Comparison of ENCODE assay signal across 22 mouse cellular contexts in genomic region chr5:134251083-134251482, GRCm38 (mm10). TPM values are rescaled to one million over a fixed set of nuclear protein-coding genes. Genes with fewer than 3 reads are reported as not detected.
DNase-seq lines count a peak whose midpoint lies in the region; ATAC-seq and TF ChIP-seq lines count a peak whose summit lies in the region.
"Had no signal": no experiment of that assay in that cellular context is flagged by ENCODE, and none has a peak within 500 bp of the region (broad histone marks: within the 10 kb centered on the region; RNA-seq: fewer than 3 reads in every experiment).

No protein-coding gene starts in this region.

- WGBS in lung, embryonic 16.5 days = 88% methylated on average over 4 of the region's 4 CpGs
- WGBS in stomach, postnatal 0 days = 93% methylated on average over 4 of the region's 4 CpGs

- no peak overlapping the region for H3K9ac ChIP-seq in lung, embryonic 16.5 days (ENCODE audit: low read length)
- no peak overlapping the region for H3K9ac ChIP-seq in stomach, postnatal 0 days (ENCODE audit: low read length)
- H3K9ac ChIP-seq: embryonic facial prominence, embryonic 13.5 days; embryonic facial prominence, embryonic 15.5 days; forebrain, embryonic 12.5 days had no signal

- no peak overlapping the region for H3K4me3 ChIP-seq in lung, embryonic 16.5 days (ENCODE audit: low read length)
- no peak overlapping the region for H3K4me3 ChIP-seq in stomach, postnatal 0 days (ENCODE audit: low read depth, low read length)
- H3K4me3 ChIP-seq: embryonic facial prominence, embryonic 13.5 days; embryonic facial prominence, embryonic 15.5 days; erythroblast, embryonic 14.5 days; forebrain, embryonic 10.5 days; forebrain, embryonic 12.5 days had no signal

- H3K27ac ChIP-seq in lung, embryonic 16.5 days (ENCODE audit: low read length) = peak overlapping the region; percentile 21; the same call in 1 of the 2 replicates
- H3K27ac ChIP-seq in stomach, postnatal 0 days (replicated peaks) = peak overlapping the region; percentile 58
- H3K27ac ChIP-seq: embryonic facial prominence, embryonic 13.5 days; embryonic facial prominence, embryonic 15.5 days; forebrain, embryonic 10.5 days; forebrain, embryonic 12.5 days had no signal

- no peaks in the 10 kb centered on the region for H3K27me3 ChIP-seq in lung, embryonic 16.5 days (ENCODE audit: control insufficient read depth, insufficient read depth, low read depth, low read length)
- no peaks in the 10 kb centered on the region for H3K27me3 ChIP-seq in stomach, postnatal 0 days (ENCODE audit: control insufficient read depth, insufficient read depth, low read length)
- H3K27me3 ChIP-seq: embryonic facial prominence, embryonic 13.5 days; embryonic facial prominence, embryonic 15.5 days; forebrain, embryonic 12.5 days had no signal

- no peak for TF ChIP-seq CTCF in stomach, postnatal 0 days (IDR thresholded peaks at IDR 0.05; ENCODE audit: low read depth)

- peak; percentile 32 to 52 for DNase-seq in lung, adult 18-20 months
- DNase-seq in lung, postnatal 14 days = no peak
- no peak for DNase-seq in lung, postnatal 25 days (ENCODE audit: low spot score)
- no peak for DNase-seq in stomach, postnatal 0 days (ENCODE audit: low spot score)
- DNase-seq in kidney, postnatal 10 days = no peak
- DNase-seq: adrenal gland, adult 2 months; adrenal gland, postnatal 10 days; adrenal gland, postnatal 25 days; cerebellum, adult 11 months; cerebellum, adult 18-20 months; cerebellum, adult 8-10 months; cerebellum, adult 9-11 months; cerebellum, postnatal 14 days; cerebellum, postnatal 36 days; embryo, embryonic 11 days had no signal

- no peaks in the 10 kb centered on the region for H3K4me1 ChIP-seq in lung, embryonic 16.5 days (replicated peaks; ENCODE audit: control insufficient read depth, insufficient read depth, low read length)
- no peaks in the 10 kb centered on the region for H3K4me1 ChIP-seq in stomach, postnatal 0 days (replicated peaks; ENCODE audit: control insufficient read depth, insufficient read depth)
- H3K4me1 ChIP-seq: embryonic facial prominence, embryonic 13.5 days; embryonic facial prominence, embryonic 15.5 days; forebrain, embryonic 10.5 days; forebrain, embryonic 12.5 days had no signal

- TF ChIP-seq EP300 in stomach, postnatal 0 days (optimal IDR thresholded peaks at IDR 0.05) = no peak

- no peak for ATAC-seq in lung, embryonic 16.5 days (ENCODE audit: low read depth)
- ATAC-seq in stomach, postnatal 0 days (ENCODE audit: low FRiP score, low TSS enrichment) = no peak
- ATAC-seq: forebrain, embryonic 14.5 days had no signal

- H3K36me3 ChIP-seq in lung, embryonic 16.5 days (ENCODE audit: control insufficient read depth, insufficient read depth, low read length) = peaks cover 88% of the 10 kb centered on the region
- peaks cover 61% of the 10 kb centered on the region for H3K36me3 ChIP-seq in stomach, postnatal 0 days (ENCODE audit: control insufficient read depth, insufficient read depth, low read length)

- no peak overlapping the region for H3K4me2 ChIP-seq in lung, embryonic 16.5 days (ENCODE audit: low read depth, low read length)
- no peak overlapping the region for H3K4me2 ChIP-seq in stomach, postnatal 0 days (replicated peaks; ENCODE audit: low read depth)
- H3K4me2 ChIP-seq: embryonic facial prominence, embryonic 13.5 days; embryonic facial prominence, embryonic 15.5 days; forebrain, embryonic 12.5 days had no signal

- no peaks in the 10 kb centered on the region for H3K9me3 ChIP-seq in lung, embryonic 16.5 days (ENCODE audit: control insufficient read depth, low read length)
- H3K9me3 ChIP-seq in stomach, postnatal 0 days (ENCODE audit: control insufficient read depth, low read length) = no peaks in the 10 kb centered on the region
- H3K9me3 ChIP-seq: embryonic facial prominence, embryonic 13.5 days; embryonic facial prominence, embryonic 15.5 days; forebrain, embryonic 10.5 days; forebrain, embryonic 12.5 days had no signal

RNA-seq across cellular contexts. Expression of gene Ncf1, which starts 21.7 kb away (rescaled TPM):
- polyA plus RNA-seq in lung, embryonic 16.5 days (2015; fragmentation: Nextera tagmentation; extraction: Ambion mirVana) = 9.0 and 10.4 TPM in 2 replicates
- polyA plus RNA-seq in stomach, postnatal 0 days (2015; fragmentation: Nextera tagmentation; extraction: Ambion mirVana) = 2.2 and 2.4 TPM in 2 replicates

Comparison
In these comparisons a context has a peak if more than half of its experiments do, and no peak if none do; other contexts are left out.
1. DNase-seq: peak in lung, adult 18-20 months (2 of 2); none in lung, postnatal 14 days (single experiment), lung, postnatal 25 days (single experiment), stomach, postnatal 0 days (single experiment) and kidney, postnatal 10 days (single experiment).